Mouse (Mus musculus) liver, embryonic 13.5 days (tissue): ENCODE data around the gene Pikfyve. TPM values are rescaled to one million over a fixed set of nuclear protein-coding genes. Genes with fewer than 3 reads are reported as not detected.

Experiments used
- ATAC-seq: fragments of 200-750 bp; cut with Nextera tagmentation; 2 replicates; pipeline ENCODE4 v1.8.0; 2017; ENCODE audit warnings: low read depth, mild to moderate bottlenecking, moderate number of reproducible peaks, moderate library complexity
- DNase-seq: peaks from one replicate; pipeline ENCODE4 v3.0.0; 2022
- H3K27ac ChIP-seq: fragments of 300-500 bp; sonication (generic); 2 replicates; pipeline ENCODE4 v1.5.1; 2015; ENCODE audit warnings: moderate library complexity, mild to moderate bottlenecking, inconsistent platforms
- H3K27me3 ChIP-seq: fragments of 300-500 bp; sonication (generic); 2 replicates; pipeline ENCODE4 v1.6.1; 2015; ENCODE audit warnings: mild to moderate bottlenecking, inconsistent platforms
- H3K36me3 ChIP-seq: fragments of 300-500 bp; sonication (generic); 2 replicates; pipeline ENCODE4 v1.6.1; 2015; ENCODE audit warnings: mild to moderate bottlenecking, inconsistent platforms
- H3K4me1 ChIP-seq: fragments of 300-500 bp; sonication (generic); replicated peaks from 2 replicates; pipeline ENCODE4 v1.6.1; 2015; ENCODE audit warnings: inconsistent platforms
- H3K4me2 ChIP-seq: fragments of 300-500 bp; sonication (generic); 2 replicates; pipeline ENCODE4 v1.6.1; 2015; ENCODE audit warnings: inconsistent platforms, mild to moderate bottlenecking, moderate library complexity
- H3K4me3 ChIP-seq: fragments of 300-500 bp; sonication (generic); replicated peaks from 2 replicates; pipeline ENCODE4 v1.5.1; 2015; ENCODE audit warnings: mild to moderate bottlenecking, inconsistent platforms
- H3K9ac ChIP-seq: fragments of 300-500 bp; sonication (generic); 2 replicates; pipeline ENCODE4 v1.6.1; 2015; ENCODE audit warnings: mild to moderate bottlenecking, inconsistent platforms
- H3K9me3 ChIP-seq: fragments of 300-500 bp; sonication (generic); replicated peaks from 2 replicates; pipeline ENCODE4 v1.6.1; 2016; ENCODE audit warnings: inconsistent platforms
- WGBS: fragments of 180-500 bp; shearing (Covaris S2); methylation state at CpG from one replicate; pipeline ENCODE4 v1.1.7; 2015; ENCODE audit not compliant: insufficient replicate concordance; 5-methylcytosine and 5-hydroxymethylcytosine counted together
- polyA plus RNA-seq: library from polyadenylated mRNA; unstranded; fragments of >200 nt; fragmentation: Nextera tagmentation; extraction: Ambion mirVana; gene quantifications from 2 replicates; pipeline ENCODE4 v1.2.1, GENCODE M21; 2015

The Pikfyve gene
- polyA plus RNA-seq, 1 experiment from 2014 or later, result 4.1 TPM

- Histone ChIP-seq H3K4me2 (no peak overlapping the region), H3K4me3 (no peak overlapping the region), H3K36me3 (no peaks in the 10 kb centered on the region), H3K9me3 (no peaks in the 10 kb centered on the region), H3K27me3 (peaks cover 16% of the 10 kb centered on the region), H3K4me1 (no peaks in the 10 kb centered on the region; the same call in 1 of the 2 replicates), H3K9ac (no peak overlapping the region), H3K27ac (no peak overlapping the region)
- ATAC-seq (no peak), DNase-seq (no peak)
- WGBS, result 45% methylated on average over 13 of the region's 13 CpGs
Observed at GRCm38 (mm10) chr1:65314054-65315021, 127.9 kb downstream of the Pikfyve start.

GRCm38 (mm10) chr1:65315022-65315407 lies 128.5 kb downstream of the Pikfyve start:
- Histone ChIP-seq H3K9me3 (no peaks in the 10 kb centered on the region), H3K27me3 (peaks cover 16% of the 10 kb centered on the region), H3K4me2 (no peak overlapping the region), H3K9ac (no peak overlapping the region), H3K27ac (no peak overlapping the region), H3K4me3 (no peak overlapping the region), H3K36me3 (no peaks in the 10 kb centered on the region), H3K4me1 (no peaks in the 10 kb centered on the region; the same call in 1 of the 2 replicates)
- WGBS, result 68% methylated on average over 8 of the region's 8 CpGs
- ATAC-seq (no peak), DNase-seq (no peak)

Other genes starting within 250 kb of the Pikfyve start
- gene Plekhm3, start 229.9 kb upstream of the Pikfyve start, polyA plus RNA-seq, result 2.0 and 2.1 TPM in 2 replicates
- not detected in 2 replicates for gene Akr1cl, start 153.9 kb upstream of the Pikfyve start, polyA plus RNA-seq
- gene Cryge, start 135.5 kb upstream of the Pikfyve start, polyA plus RNA-seq, result not detected in 2 replicates
- not detected in 2 replicates for gene Crygd, start 123.2 kb upstream of the Pikfyve start, polyA plus RNA-seq
- gene Crygc, start 113.0 kb upstream of the Pikfyve start, polyA plus RNA-seq, result not detected in 2 replicates
- not detected in 2 replicates for gene Crygb, start 104.4 kb upstream of the Pikfyve start, polyA plus RNA-seq
- not detected in 2 replicates for gene Cryga, start 83.3 kb upstream of the Pikfyve start, polyA plus RNA-seq
- gene Gm28845, start 67.1 kb upstream of the Pikfyve start, polyA plus RNA-seq, result not detected in 2 replicates
- 0.29 and 0.45 TPM in 2 replicates for gene D630023F18Rik, start 63.5 kb upstream of the Pikfyve start, polyA plus RNA-seq
- gene Idh1, start 183 bp upstream of the Pikfyve start, polyA plus RNA-seq, result 83.9 and 100 TPM in 2 replicates
- not detected in 2 replicates for gene Pth2r, start 95.4 kb downstream of the Pikfyve start, polyA plus RNA-seq